Mouse (Mus musculus): Measurements from ENCODE around the gene Sh3rf3.

DNA sequence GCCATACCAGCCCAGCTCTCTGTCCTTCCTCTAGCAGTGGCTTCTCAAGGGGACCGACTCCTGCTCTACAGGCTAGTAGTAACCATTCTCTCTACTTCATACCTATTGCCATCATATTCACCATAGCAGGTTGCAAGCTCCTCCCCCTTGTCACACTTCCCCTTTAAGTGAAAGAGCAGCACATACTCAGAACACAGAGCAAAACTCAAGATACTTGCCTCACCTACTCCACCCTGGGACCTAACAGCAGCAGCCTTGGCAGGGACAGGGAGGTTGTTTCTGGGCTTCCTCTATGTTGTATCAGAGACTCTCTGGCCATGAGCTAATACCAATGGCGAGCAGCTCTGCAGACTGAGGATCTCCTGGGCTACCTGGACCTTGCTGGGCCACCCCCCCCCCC is 312.3 kb downstream of the Sh3rf3 start:
- TF ChIP-seq CTCF (IDR thresholded peaks at IDR 0.05; ENCODE audit: extremely low read depth, insufficient read depth, insufficient read length, insufficient replicate concordance) = no peak
- TF ChIP-seq POLR2A (IDR thresholded peaks at IDR 0.05; ENCODE audit: low read depth, low read length) = no peak

Measured in spleen, adult 2 months (tissue).